Mouse (Mus musculus): ENCODE measurements at regions not wholly inside any gene's neighbourhood (a gene's known extent, or its start where the extent isn't known, plus 50 kb on each side); places are given as distances from the start of the nearest gene placed in this dataset.

DNA sequence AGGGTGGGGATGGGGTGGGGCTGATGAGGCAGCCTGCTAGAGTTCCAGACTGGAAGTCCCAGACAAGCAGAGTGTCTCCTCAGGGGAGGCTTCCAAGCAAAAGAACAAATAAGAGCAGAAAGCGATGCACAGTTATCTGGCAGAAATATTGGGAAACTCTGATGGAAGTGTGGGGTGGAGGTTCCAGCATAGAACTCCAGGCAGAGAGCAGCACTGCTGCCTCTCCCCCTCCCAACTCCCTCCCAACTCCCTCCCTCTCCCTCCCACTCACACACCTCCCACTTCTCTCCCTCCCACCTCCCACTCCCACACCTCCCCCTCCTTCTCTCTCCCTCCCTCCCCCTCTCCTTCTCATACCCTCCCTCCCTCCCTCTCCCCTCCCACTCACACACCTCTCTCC, 313.3 kb downstream of the Glrx3 start:
- no peak for DNase-seq

DNA sequence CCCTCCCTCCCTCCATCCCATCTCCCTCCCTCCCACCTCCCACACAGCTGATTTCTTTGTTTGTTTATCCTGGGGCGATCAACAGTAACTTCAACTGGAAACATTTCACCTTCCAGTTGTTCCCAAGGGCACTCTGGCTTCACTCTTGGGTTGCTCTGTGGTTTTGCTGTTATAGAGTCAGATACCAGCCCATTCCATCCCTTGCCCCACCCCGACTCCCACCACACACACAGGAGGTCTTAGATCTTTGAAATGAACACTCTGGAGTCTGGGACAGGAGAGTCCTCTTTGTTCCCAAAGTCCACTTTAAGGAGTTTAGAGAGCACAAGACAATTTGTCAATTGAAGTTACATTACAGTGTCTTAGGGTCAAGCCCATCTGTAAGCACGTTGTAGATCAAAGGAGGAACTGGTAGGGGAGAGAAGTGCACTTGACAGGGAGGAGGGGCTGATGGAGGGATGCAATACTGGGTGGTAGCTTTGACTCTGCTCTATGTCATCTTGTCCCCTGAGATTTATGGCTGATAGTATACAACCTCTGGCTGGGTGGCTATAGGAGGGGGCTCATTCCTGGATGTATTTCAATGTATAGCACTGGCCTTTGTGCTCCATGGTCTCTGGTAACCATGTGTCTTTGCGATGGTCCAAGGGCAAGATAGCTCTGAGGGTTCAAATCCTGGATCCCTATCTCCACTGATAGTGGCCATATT, 313.9 kb downstream of the Glrx3 start:
- DNase-seq, result no peak

DNA sequence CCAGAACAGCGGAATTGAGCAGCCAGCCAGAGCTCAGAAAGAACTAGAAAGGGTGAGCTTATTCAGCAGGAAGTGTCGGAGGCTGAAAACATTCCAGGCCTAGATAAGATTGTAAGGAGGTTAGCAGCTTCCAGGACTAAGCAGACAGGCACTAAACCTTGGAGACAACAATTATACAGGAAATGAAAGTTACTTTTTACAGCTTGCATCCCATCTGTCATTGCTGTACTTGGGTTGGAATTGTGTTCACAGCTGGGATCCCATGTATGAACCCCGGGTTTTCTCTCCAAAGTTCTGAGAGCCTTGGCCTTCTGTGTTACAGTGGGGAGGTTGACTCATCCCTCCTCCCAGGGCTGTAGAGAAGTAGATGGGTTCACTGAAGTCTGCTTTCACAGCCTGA, 328.5 kb downstream of the Glrx3 start:
- peak; percentile 14 for DNase-seq

DNA sequence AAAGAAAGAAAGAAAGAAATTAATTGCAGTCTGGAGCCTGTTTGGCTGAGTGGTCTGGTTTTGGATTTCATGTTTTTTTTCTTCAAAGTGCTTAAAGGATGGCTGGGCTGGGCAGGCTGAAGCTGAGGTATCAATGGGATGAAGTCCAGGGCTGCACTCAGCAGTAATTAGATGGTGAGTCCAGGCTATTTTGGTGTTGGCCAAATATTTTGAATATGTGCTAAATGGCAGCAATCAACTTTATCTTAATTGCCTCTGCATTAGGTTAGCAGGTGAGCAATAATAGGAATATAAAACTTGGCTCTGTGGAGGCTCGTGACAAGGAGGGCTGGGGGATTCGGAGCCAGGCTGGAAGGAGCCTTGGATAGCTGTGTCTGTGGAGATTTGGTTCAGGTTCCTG, 329.3 kb downstream of the Glrx3 start:
- no peak for DNase-seq

DNA sequence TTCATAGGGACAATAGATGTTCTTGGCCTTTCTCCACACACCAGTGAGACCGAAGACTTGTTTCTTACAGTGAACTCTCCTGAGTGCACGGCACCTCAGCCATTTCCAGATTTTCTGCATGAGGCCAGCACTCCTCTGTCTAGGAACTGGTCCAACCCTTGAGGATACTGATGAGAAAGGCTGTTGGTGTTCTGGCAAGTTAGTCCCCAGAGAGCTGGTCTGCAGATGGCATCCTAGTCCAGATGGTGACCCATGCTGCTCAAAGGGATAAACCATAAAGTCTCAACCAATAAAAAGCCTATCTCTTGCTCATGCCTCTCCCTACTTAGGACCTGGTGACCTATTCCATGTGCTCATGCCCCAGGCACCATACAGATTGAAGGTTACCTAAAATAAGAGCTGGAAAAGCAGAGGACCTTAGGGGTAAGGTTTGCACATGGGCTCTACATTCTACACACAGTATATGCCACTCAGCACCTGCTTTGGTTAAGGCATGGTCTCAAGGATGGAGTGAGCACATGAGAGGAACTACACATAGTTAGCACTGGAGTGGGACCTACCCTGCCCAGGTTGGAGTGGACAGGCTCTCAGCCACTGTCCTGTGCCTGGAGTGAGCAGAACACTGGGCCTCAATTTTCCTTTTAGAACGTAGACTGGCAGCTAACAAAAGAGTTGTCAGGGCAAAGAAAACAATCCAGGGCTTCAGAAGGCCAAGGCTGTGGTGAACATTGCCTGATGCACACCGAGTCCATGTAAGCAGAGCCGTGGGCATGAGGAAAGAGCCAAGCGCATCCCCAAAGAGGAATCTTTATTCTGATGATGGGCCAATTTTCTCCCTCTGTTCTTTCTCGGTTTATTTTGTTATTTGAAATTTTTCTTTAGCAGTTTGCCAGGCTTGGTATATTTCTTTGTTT, 335.9 kb downstream of the Glrx3 start:
- no peak for DNase-seq

DNA sequence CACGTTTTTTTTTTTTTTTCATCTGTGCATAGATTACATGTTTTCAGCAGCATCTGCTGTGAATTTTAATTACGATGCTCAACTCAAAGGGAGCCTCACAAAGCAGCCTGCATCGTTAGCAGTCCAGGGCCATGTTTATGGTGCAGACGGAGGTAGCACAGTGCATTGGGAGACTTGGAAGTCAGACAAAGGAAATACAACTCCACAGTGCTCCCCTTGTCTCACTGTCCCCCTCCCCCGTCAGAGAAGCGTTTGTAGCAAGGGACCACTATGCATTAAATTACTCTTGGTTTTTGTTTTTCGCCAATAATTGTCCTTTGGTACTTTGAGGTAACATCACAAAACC, 336.5 kb downstream of the Glrx3 start:
- DNase-seq, result no peak

DNA sequence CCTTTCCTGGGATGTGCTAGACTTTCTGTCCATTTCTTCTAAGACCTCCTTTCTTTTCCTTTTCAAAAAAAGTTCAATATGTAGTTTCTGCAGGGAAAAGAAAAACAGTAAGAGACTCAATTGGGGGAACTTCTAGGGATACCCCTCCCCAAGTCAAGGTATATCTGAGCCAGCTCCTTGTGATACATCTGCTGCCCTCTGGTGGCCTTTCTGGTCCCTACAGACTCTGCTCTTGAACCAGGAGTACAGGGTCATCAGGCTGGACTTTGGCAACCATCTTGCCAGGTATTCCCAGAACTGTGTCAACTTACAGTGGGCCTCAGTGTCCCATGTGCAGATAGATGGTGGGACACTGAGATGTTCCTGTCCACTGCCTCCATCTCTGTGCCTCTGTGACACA, 346.5 kb downstream of the Glrx3 start:
- peak; percentile 47 for DNase-seq

DNA sequence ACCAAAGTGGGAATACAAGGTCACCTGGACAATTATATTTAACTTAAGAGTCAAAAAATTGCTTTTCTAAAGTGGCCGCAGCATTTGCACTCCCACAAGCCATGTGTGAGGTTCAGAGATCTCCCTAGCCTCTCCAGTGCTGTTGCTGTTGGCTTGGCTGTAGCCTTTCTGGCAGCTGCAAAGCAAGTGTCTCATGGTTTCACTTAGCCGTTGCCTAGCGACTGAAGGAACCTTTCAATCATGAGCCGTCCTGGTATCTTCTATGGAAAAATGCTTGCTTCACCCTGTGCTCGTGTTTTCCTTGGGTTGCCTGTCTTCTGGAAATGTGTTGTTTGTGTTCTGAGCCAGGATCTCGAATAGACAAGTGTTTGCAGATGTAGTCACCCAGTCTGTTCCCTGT, 367.9 kb downstream of the Glrx3 start:
- peak; percentile 52 for DNase-seq

DNA sequence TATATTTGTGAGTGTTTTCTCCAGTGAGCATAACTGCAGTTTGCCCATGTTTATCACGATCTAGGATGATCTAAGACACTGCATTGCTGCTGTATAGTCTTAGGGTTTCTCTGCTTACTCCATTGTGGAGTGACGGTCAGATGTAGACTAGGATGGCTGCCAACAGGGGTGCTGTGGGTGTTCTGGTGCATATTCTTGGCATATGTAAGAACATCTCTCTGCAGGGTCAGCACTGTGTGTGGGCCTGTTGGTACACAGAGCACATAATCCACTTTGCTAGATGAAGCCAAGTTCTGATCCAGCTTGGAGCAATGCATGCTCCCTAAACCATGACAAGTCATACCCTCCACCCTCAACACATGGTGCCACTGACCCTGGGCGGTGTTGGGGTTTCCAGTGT, 375.4 kb downstream of the Glrx3 start:
- no peak for DNase-seq

DNA sequence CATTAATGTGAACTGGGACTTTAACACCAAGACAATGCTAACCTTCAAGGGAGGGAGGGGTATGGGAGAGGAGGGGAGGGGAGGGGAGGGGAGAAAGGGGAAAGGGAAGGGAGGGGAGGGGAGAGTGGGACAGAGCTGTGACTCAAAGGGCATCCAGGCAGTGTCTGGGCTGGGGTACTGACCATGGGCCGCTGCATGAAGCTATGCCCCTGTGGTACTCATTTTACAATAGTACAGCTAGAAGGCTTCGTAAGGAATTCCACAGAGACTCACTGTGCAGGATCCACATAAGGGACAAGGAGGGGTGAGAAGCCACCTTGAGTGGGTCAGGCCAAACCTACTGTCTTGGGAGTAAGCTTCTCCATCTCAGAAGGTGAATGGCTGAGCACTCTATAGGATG, 403.1 kb downstream of the Glrx3 start:
- no peak for DNase-seq

DNA sequence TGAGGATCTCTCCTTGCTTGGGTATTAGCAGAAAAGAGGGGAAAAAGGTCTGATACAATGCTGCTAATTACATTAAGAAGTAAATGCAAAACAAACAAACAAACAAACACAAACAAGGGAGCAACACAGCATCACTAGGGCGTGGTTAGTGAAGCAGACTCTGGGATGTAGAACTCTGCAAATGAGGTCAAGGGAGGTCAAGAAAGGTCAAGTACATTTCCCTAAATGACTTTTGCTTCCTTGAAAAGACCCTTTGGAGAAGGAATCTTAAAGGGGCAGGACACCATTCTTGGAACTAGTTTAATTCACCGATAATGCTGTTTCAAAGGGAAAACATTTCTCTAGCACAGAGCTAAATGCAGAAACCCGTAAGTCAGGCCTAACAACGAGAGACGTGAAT, 403.6 kb downstream of the Glrx3 start:
- DNase-seq, result no peak

DNA sequence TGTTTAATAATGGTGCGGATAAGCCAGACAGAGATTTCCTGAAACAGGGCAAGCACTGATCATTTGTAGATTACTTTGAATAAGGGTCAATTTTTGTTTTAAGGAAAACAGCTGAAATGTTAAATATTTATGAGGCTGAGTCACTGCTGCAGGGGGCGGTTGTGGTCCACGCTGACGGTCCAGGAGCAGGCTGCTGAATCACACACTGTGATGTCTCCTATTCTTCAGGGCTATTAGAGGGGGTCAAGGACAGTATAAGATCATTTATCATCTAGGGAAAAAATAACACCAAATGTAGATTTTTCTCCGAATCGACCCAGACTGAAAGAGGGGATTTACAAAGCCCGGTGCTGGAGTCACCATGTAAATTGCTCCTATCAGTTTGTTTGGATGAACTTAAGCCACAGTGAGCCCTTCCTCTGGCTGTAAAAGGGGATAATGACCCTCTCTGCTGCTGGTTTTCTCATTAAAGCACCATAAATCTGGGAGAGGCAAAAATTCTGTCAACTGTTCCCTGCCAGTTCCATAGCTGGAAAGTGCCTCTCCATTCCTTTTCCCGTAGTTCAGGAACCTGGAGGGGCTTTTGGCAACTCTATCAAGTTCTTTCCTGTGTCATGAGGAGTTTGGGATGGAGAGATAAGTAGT, 404.2 kb downstream of the Glrx3 start:
- no peak for DNase-seq

DNA sequence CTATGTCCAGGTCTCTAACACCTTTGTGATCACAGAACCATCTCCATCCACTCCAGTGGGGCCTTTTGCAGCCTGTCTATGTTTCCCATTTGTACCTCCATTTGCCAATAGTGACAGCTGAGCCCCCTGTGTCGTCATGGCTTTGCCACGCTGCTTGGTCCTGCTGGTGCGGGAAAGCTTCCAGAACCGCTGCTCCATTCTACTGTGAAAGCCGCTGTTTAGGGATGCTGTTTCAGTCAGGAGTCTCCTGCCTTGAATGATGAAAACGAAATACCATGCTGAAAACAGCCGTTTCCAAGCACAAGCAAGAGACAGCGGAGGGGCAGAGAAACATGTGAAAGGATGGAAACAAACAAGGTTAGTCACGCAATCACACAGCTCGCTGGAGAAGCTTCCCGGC, 410.4 kb downstream of the Glrx3 start:
- no peak for DNase-seq

DNA sequence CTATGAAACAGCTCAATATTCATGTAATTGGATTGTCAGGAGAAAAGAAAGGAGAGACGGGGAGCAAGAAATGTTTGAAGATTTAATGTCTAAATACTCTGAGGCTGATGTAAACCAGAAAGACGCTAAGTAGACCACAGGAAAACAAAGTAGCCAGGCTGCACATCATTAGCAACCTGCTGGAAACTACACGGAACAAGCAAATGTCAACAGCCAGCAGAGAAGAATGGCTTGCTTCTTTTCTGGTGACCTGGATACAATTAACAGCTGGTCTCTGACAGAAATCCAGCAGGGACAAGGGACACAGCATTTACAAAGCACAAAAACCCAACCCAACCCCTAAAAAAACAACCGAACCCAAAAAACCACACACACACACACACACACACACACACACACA, 413.6 kb downstream of the Glrx3 start:
- no peak for DNase-seq

DNA sequence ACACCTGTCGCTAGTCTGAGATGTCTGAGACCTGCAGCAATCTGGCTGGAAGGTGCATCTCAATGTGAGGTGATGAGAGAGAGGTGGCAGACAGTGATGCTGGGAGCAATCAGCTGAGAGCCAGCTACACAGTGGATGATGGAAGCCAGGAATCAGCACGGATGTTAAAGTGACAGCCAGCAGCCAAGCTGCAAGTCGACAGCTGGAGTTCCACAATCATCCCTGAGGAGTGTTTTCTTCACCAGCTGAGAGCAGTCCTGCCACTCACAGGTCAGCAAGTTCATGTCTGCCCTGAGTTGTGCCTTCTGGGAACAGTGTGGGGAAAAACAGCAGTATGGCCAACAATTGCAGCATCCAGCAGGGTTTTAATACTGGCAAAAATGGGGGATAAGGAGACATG, 422.3 kb downstream of the Glrx3 start:
- no peak for DNase-seq

DNA sequence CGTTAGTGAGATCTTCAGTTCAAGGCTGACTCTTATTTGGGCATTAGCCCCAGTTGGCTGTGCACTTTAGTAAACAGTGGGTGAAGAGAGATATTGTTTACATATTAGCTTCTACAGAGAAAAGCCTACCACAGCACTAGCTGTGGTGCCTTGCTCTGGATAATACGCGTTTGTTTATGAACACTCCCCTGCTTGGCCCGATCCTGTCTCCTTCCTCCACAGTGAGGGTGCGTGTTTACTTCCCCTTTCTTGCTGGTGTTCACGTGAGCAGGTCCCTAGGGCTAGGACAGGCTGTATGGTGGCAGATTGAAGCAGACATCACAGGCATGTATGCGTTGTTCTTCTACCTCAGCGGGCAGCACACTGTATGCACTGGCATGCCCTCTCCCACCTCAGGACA, 423.1 kb downstream of the Glrx3 start:
- no peak for DNase-seq

DNA sequence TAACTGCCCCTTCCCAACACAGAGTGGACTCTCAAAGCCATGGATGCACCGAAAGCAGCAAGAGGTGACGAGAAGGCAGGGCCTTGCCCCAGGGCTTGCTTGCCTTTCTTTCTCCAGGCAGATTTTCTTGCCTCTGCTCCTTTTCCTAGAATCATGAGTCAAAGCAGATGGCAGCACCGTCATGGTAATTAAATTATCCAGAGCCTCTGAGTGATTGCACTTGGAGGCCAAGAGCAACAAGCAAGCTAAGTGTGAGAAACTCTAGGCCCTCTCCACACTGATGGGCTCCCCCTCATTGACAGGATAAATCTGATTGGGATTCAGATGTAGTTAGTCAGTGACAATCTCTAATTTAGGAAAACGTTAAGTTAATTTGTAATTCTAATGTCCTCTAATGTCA, 427.5 kb downstream of the Glrx3 start:
- DNase-seq, result no peak

DNA sequence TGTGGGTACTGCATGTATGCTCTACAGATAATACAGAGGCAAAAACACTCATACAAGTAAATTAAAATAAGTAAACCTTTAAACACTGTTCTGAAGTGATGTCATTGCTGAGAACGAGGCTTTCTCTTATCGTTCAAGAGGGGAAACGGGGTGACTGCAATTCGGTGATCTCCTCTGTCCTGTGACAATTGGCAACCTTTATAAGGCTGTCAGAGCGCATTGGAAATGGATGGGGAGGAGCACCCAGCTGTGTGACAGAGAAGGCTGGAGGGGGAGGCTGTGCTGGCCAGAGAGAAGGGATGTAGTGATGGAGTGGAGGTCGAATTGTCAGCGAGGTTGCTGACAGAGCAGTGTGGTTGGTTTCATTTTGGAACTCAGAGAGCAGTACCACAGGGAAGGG, 428.0 kb downstream of the Glrx3 start:
- DNase-seq, result no peak

DNA sequence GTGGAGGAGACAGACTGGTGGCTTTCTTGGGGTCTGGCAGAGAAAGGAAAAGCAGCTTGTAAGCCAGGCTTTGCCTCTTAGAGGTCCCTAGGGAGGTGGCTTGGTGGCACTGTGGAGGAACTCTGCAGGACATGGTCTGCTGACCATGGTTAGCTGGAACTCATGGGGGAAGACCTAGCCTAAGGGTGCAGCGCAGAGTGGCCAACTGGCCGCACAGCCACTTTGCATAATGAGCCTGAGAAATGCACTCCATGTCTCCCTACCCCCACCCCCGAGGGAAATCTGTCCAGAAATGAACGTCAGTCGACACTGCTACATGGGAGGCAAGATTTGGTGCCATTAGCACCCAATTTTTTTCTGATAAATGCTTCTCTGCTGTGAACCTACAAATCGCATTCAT, 429.5 kb downstream of the Glrx3 start:
- DNase-seq, result no peak

DNA sequence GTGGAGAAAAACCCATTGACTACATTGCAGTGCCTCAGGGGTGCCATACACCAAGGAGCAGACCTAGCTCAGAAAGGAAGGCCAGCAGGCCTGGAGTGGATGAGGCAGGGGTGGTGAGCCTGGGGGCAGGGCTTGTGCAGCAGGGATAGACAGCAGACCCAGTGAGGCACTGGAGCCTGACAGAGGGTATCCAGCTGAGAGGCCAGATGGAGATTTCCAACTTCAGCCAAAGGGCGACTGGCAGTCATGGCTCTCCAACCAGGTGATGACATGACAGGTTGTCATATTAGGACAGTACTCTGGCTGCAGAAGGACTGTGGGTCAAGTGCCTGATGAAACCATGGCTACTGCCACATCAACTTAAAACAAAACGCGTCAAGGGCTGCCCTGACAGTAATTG, 431.1 kb downstream of the Glrx3 start:
- no peak for DNase-seq

DNA sequence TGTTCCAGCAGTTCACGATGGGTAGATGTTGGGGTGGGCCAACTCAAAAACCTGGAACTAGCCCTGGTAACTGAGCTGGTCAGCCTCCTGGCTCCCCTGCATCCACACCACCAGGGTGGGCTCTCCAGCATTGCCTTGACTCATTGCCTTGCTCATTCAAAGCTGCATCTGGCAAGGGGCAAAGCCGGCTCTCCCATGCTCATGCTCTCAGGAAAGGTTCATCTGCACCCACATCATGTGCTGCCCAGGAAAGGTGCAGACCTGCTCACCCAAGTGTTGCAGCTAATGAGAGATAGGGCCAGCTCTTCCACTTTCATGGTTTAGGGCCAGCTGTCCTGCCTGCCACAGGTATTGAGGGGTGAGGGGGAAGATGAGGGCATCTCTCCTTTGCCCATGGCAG, 437.9 kb downstream of the Glrx3 start:
- no peak for DNase-seq

DNA sequence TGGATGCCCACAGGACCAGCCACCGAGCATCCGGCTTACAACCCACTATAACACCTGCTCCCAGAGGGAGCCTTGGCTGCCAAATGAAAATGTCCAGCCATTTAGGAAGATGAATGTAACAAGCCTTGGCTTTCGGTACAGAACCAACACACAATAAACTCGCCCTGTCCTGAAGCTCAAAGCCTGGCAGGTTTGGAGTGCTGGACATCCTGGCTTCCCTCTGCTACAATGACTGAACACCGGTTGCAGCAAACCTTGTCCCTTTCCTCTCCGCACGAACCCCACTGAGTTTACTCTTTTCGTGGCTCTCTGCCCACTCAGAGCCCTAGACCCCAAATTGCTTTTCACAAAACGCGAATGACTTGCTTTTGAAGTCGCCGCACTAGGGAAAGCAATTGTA, 441.9 kb downstream of the Glrx3 start:
- no peak for DNase-seq

DNA sequence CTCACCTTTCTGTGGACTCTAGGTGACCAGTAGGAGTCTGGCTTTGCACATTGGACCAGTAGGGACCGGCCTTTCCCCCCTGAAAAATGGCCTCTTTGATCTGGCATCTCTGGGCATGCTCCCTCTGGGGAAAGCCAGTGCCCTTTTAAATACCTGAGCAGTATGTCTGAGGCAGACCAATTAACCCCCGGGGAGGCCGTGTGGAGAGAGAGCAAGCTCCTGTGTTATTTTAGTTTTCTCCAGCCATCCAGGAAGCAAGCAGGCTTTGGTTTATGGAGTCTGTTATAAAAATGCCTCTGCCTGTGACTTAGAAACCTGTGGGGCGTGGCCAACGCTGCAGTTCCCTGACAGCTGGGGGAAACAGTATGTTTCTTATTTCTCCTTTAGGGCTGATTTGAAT, 445.5 kb downstream of the Glrx3 start:
- DNase-seq, result no peak

DNA sequence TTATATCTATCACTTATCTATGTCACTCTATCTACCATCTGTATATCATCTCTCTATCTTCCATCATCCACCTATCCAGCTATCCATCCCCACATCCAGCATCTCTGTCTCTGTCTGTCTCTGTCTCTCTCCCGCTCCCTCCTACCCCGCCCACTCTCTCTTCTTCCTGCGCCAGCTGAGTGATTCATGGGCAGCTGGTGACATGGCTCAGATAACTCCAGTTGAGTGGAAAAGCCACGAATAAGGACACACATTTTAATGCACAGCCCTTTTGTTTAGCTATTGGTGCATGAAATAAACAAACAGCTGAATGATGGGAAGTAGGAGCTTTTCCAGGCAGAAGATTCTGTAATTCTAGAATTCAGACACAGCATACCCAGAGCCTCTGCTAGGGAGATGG, 446.3 kb downstream of the Glrx3 start:
- no peak for DNase-seq

All from heart, postnatal 4 days (tissue).